Mouse (Mus musculus): ENCODE measurements around the gene Esrra. TPM values are rescaled to one million over a fixed set of nuclear protein-coding genes. Genes with fewer than 3 reads are reported as not detected.

Esrra gene
- polyA plus RNA-seq (2015; fragmentation: Nextera tagmentation; extraction: Ambion mirVana) = 13.2 and 13.4 TPM in 2 replicates

- Histone ChIP-seq H3K27ac (ENCODE audit: low read length) (peak within 1 kb of the TSS; percentile 83), H3K9me3 (replicated peaks; ENCODE audit: control insufficient read depth, low read length, poor library complexity, severe bottlenecking) (no peaks in the 10 kb centered on the region), H3K9ac (ENCODE audit: low read depth, low read length) (peak within 1 kb of the TSS; percentile 79), H3K27me3 (ENCODE audit: control insufficient read depth, insufficient read depth, low read depth, low read length) (peaks cover 36% of the 10 kb centered on the region), H3K4me1 (ENCODE audit: control insufficient read depth, insufficient read depth, low read length) (peaks cover 20% of the 10 kb centered on the region), H3K4me2 (ENCODE audit: low read length) (peak within 1 kb of the TSS; percentile 90), H3K4me3 (ENCODE audit: low read depth, low read length) (peak within 1 kb of the TSS; percentile 69), H3K36me3 (ENCODE audit: control insufficient read depth, insufficient read depth, low read length) (no peaks in the 10 kb centered on the region)
- peak; percentile 94 for ATAC-seq
- WGBS = 1% methylated on average over 62 of the region's 66 CpGs
These were observed at the start of gene Esrra for GRCm38 (mm10) chr19:6921647-6922567. Esrra (minus strand) TSS chr19:6921813.

GRCm38 (mm10) chr19:6970460-6971085, 49.0 kb upstream of the Esrra start:
- no peak overlapping the region for H3K4me3 ChIP-seq (ENCODE audit: low read depth, low read length)
- peaks cover 15% of the 10 kb centered on the region for H3K4me1 ChIP-seq (ENCODE audit: control insufficient read depth, insufficient read depth, low read length)
- H3K36me3 ChIP-seq (ENCODE audit: control insufficient read depth, insufficient read depth, low read length) = no peaks in the 10 kb centered on the region
- H3K9me3 ChIP-seq (replicated peaks; ENCODE audit: control insufficient read depth, low read length, poor library complexity, severe bottlenecking) = no peaks in the 10 kb centered on the region
- H3K27me3 ChIP-seq (ENCODE audit: control insufficient read depth, insufficient read depth, low read depth, low read length) = peaks cover 21% of the 10 kb centered on the region
- H3K27ac ChIP-seq (ENCODE audit: low read length) = no peak overlapping the region
- no peak overlapping the region for H3K4me2 ChIP-seq (ENCODE audit: low read length)
- ATAC-seq = no peak
- WGBS = 22% methylated on average over 11 of the region's 11 CpGs
- peak overlapping the region; percentile 31; the same call in 1 of the 2 replicates for H3K9ac ChIP-seq (ENCODE audit: low read depth, low read length)

DNA sequence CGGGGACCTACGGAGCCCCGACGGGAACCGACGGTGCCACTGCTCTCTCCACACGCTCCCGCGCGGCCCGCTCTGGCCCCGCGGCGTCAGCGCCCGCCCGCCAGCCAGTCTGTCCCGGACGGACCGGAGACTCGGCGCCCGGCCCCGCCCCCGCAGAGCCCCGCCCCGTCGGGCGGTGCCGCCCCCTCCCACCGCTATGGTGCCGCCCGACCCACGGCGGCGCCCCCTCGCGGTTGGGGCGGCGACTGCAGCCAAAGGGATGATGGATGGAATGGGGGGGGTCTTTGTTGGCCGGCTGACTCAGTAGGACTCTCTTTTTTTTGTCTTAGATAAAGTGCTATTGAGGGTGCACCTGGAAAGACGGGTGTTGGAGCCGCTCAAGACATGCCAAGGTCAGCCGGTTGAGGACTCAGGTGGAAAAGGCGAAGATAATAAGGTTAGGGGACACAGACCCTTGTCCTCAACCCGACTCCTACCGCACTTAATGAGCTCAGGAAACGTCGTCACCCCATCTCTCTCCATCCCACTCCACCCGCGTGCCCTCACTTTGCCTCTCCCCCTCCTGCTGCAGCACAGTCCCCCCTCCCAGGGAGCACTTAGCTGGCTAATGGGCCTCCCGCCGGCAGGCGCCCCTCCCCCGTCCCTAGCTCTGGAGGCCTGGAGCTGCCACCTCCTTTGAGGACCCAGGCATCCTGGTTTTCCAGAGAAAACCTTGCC, 48.2 kb upstream of the Esrra start:
- Histone ChIP-seq H3K27ac (ENCODE audit: low read length) (no peak overlapping the region), H3K4me3 (ENCODE audit: low read depth, low read length) (peak overlapping the region; percentile 40), H3K9ac (ENCODE audit: low read depth, low read length) (peak overlapping the region; percentile 38; the same call in 1 of the 2 replicates), H3K36me3 (ENCODE audit: control insufficient read depth, insufficient read depth, low read length) (no peaks in the 10 kb centered on the region), H3K4me1 (ENCODE audit: control insufficient read depth, insufficient read depth, low read length) (peaks cover 15% of the 10 kb centered on the region), H3K9me3 (replicated peaks; ENCODE audit: control insufficient read depth, low read length, poor library complexity, severe bottlenecking) (no peaks in the 10 kb centered on the region), H3K4me2 (ENCODE audit: low read length) (peak overlapping the region; percentile 44), H3K27me3 (ENCODE audit: control insufficient read depth, insufficient read depth, low read depth, low read length) (peaks cover 21% of the 10 kb centered on the region)
- no peak for ATAC-seq
- under 1% methylated on average over 44 of the region's 55 CpGs for WGBS

- peak overlapping the region; percentile 44 for H3K4me2 ChIP-seq (ENCODE audit: low read length)
- H3K9me3 ChIP-seq (replicated peaks; ENCODE audit: control insufficient read depth, low read length, poor library complexity, severe bottlenecking) = no peaks in the 10 kb centered on the region
- H3K4me1 ChIP-seq (ENCODE audit: control insufficient read depth, insufficient read depth, low read length) = peaks cover 15% of the 10 kb centered on the region
- peak overlapping the region; percentile 38; the same call in 1 of the 2 replicates for H3K9ac ChIP-seq (ENCODE audit: low read depth, low read length)
- no peaks in the 10 kb centered on the region for H3K36me3 ChIP-seq (ENCODE audit: control insufficient read depth, insufficient read depth, low read length)
- under 1% methylated on average over 20 of the region's 20 CpGs for WGBS
- H3K4me3 ChIP-seq (ENCODE audit: low read depth, low read length) = peak overlapping the region; percentile 40
- no peak overlapping the region for H3K27ac ChIP-seq (ENCODE audit: low read length)
- ATAC-seq = no peak
- peaks cover 21% of the 10 kb centered on the region for H3K27me3 ChIP-seq (ENCODE audit: control insufficient read depth, insufficient read depth, low read depth, low read length)
These were observed 47.7 kb upstream of the Esrra start for GRCm38 (mm10) chr19:6969291-6969664.

DNA sequence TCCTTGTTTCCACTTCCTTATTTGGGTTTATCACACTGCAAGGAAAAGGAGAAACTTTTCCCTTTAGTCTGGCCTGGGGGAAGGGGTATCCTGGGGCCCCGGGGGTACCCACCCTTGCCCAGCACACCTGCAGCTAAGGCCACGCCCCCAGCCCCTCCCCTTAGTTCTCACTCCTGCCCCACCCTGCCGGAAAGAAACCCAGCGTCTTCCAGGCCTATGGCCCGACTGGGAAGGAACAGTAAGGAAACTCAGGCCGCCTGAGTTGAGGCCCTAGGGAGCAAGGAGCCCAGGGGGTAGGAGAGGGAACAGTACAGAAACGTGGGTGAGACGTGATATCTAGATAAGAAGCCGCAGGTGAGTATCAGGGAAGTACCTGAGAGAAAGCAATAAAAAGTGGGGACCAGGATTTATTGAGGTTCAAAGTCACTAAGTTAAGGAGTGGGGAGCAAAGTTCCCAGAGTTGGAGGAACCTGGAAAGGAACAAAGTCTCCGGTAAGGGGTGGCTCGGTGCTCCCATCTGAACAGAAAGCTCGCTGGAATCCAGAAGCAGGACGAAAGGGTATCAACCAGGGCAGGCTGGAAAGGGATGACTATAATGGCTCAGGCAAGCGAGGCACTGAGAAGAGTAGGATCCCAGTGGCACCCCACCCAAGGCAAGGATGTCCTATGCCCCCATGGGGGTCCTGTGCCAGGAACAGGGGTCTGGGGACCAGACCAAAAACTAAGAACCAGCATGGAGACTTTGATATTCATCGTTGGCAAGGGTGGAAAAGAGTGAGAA, 47.1 kb upstream of the Esrra start:
- Histone ChIP-seq H3K9me3 (replicated peaks; ENCODE audit: control insufficient read depth, low read length, poor library complexity, severe bottlenecking) (no peaks in the 10 kb centered on the region), H3K36me3 (ENCODE audit: control insufficient read depth, insufficient read depth, low read length) (no peaks in the 10 kb centered on the region), H3K27me3 (ENCODE audit: control insufficient read depth, insufficient read depth, low read depth, low read length) (peaks cover 21% of the 10 kb centered on the region), H3K27ac (ENCODE audit: low read length) (no peak overlapping the region), H3K9ac (ENCODE audit: low read depth, low read length) (no peak overlapping the region), H3K4me1 (ENCODE audit: control insufficient read depth, insufficient read depth, low read length) (peaks cover 11% of the 10 kb centered on the region), H3K4me3 (ENCODE audit: low read depth, low read length) (peak overlapping the region; percentile 40; the same call in 1 of the 2 replicates), H3K4me2 (ENCODE audit: low read length) (peak overlapping the region; percentile 44)
- WGBS = 17% methylated on average over 15 of the region's 15 CpGs
- no peak for ATAC-seq

DNA sequence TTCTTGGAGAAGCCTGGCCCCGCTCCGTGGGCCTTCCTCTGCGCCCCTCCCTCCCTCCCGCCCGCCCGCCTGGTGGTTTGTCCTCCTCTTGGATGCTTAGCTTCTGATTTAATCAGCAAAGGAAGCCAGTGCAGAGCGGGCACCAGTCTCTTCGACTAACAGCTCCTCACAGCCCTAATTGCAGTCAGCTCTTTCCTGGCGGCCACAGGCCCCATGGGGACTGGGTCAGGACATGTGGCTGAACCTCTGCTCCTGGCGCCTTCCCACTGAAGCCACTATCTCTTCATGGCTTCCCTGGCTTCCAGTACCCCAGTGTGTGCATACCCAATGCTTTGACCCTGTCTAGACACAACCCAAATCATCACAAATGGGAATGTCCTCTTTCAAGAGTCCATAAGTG, 34.8 kb upstream of the Esrra start:
- no peaks in the 10 kb centered on the region for H3K36me3 ChIP-seq (ENCODE audit: control insufficient read depth, insufficient read depth, low read length)
- no peak overlapping the region for H3K9ac ChIP-seq (ENCODE audit: low read depth, low read length)
- no peak for ATAC-seq
- no peak overlapping the region for H3K27ac ChIP-seq (ENCODE audit: low read length)
- no peak overlapping the region for H3K4me3 ChIP-seq (ENCODE audit: low read depth, low read length)
- H3K27me3 ChIP-seq (ENCODE audit: control insufficient read depth, insufficient read depth, low read depth, low read length) = no peaks in the 10 kb centered on the region
- no peak overlapping the region for H3K4me2 ChIP-seq (ENCODE audit: low read length)
- 81% methylated on average over 10 of the region's 10 CpGs for WGBS
- no peaks in the 10 kb centered on the region for H3K9me3 ChIP-seq (replicated peaks; ENCODE audit: control insufficient read depth, low read length, poor library complexity, severe bottlenecking)
- peaks cover 9% of the 10 kb centered on the region for H3K4me1 ChIP-seq (ENCODE audit: control insufficient read depth, insufficient read depth, low read length)

GRCm38 (mm10) chr19:6955424-6955823, 33.8 kb upstream of the Esrra start:
- 91% methylated on average over 7 of the region's 7 CpGs for WGBS
- H3K9me3 ChIP-seq (replicated peaks; ENCODE audit: control insufficient read depth, low read length, poor library complexity, severe bottlenecking) = no peaks in the 10 kb centered on the region
- no peaks in the 10 kb centered on the region for H3K36me3 ChIP-seq (ENCODE audit: control insufficient read depth, insufficient read depth, low read length)
- no peak for ATAC-seq
- no peak overlapping the region for H3K27ac ChIP-seq (ENCODE audit: low read length)
- no peaks in the 10 kb centered on the region for H3K27me3 ChIP-seq (ENCODE audit: control insufficient read depth, insufficient read depth, low read depth, low read length)
- no peak overlapping the region for H3K4me3 ChIP-seq (ENCODE audit: low read depth, low read length)
- no peak overlapping the region for H3K4me2 ChIP-seq (ENCODE audit: low read length)
- peaks cover 9% of the 10 kb centered on the region for H3K4me1 ChIP-seq (ENCODE audit: control insufficient read depth, insufficient read depth, low read length)
- H3K9ac ChIP-seq (ENCODE audit: low read depth, low read length) = no peak overlapping the region

GRCm38 (mm10) chr19:6954046-6954445, 32.4 kb upstream of the Esrra start:
- ATAC-seq = no peak
- H3K36me3 ChIP-seq (ENCODE audit: control insufficient read depth, insufficient read depth, low read length) = no peaks in the 10 kb centered on the region
- no peak overlapping the region for H3K4me2 ChIP-seq (ENCODE audit: low read length)
- no peak overlapping the region for H3K4me3 ChIP-seq (ENCODE audit: low read depth, low read length)
- H3K27ac ChIP-seq (ENCODE audit: low read length) = no peak overlapping the region
- 53% methylated on average over 9 of the region's 9 CpGs for whole genome bisulfite sequencing
- no peak overlapping the region for H3K9ac ChIP-seq (ENCODE audit: low read depth, low read length)
- H3K9me3 ChIP-seq (replicated peaks; ENCODE audit: control insufficient read depth, low read length, poor library complexity, severe bottlenecking) = no peaks in the 10 kb centered on the region
- no peaks in the 10 kb centered on the region for H3K27me3 ChIP-seq (ENCODE audit: control insufficient read depth, insufficient read depth, low read depth, low read length)
- H3K4me1 ChIP-seq (ENCODE audit: control insufficient read depth, insufficient read depth, low read length) = peaks cover 17% of the 10 kb centered on the region

All from midbrain, embryonic 16.5 days (tissue).